Mouse (Mus musculus) heart, postnatal 0 days (tissue): ENCODE data around the gene Mcm3ap. TPM values are rescaled to one million over a fixed set of nuclear protein-coding genes. Genes with fewer than 3 reads are reported as not detected.

Source experiments
- ATAC-seq: fragments of 200-750 bp; cut with Nextera tagmentation; 2 replicates; pipeline ENCODE4 v1.8.0; 2017; ENCODE audit warnings: low read depth, moderate number of reproducible peaks, moderate library complexity; ENCODE audit not compliant: insufficient read depth
- DNase-seq: peaks from one replicate; pipeline ENCODE4 v3.0.0-alpha.2; 2016; ENCODE audit warnings: low spot score
- H3K27ac ChIP-seq: fragments of 300-500 bp; sonication (generic); 2 replicates; pipeline ENCODE4 v1.5.1; 2014; ENCODE audit warnings: low read depth, mild to moderate bottlenecking
- H3K27me3 ChIP-seq: fragments of 300-500 bp; sonication (generic); 2 replicates; pipeline ENCODE4 v1.6.1; 2014; ENCODE audit warnings: low read length, mixed read lengths; ENCODE audit not compliant: control insufficient read depth, insufficient read depth
- H3K36me3 ChIP-seq: fragments of 300-500 bp; sonication (generic); replicated peaks from 2 replicates; pipeline ENCODE4 v1.6.1; 2014; ENCODE audit warnings: low read length, mixed read lengths; ENCODE audit not compliant: control insufficient read depth, insufficient read depth
- H3K4me1 ChIP-seq: fragments of 300-500 bp; sonication (generic); 2 replicates; pipeline ENCODE4 v1.6.1; 2014; ENCODE audit warnings: antibody characterized with exemption; ENCODE audit not compliant: control insufficient read depth, insufficient read depth
- H3K4me2 ChIP-seq: fragments of 300-500 bp; sonication (generic); 2 replicates; pipeline ENCODE4 v1.6.1; 2014; ENCODE audit warnings: low read depth, mild to moderate bottlenecking, low read length, moderate library complexity
- H3K4me3 ChIP-seq: fragments of 300-500 bp; sonication (generic); 2 replicates; pipeline ENCODE4 v1.5.1; 2014; ENCODE audit warnings: low read depth, low read length
- H3K9ac ChIP-seq: fragments of 300-500 bp; sonication (generic); replicated peaks from 2 replicates; pipeline ENCODE4 v1.6.1; 2014; ENCODE audit warnings: low read depth, low read length, mixed read lengths
- H3K9me3 ChIP-seq: fragments of 300-500 bp; sonication (generic); replicated peaks from 2 replicates; pipeline ENCODE4 v1.6.1; 2016; ENCODE audit warnings: low read length; ENCODE audit not compliant: control insufficient read depth
- CTCF ChIP-seq: IDR thresholded peaks from 2 replicates; pipeline ENCODE4 v1.5.1; 2016; ENCODE audit warnings: antibody characterized with exemption, control low read depth, low read depth
- EP300 ChIP-seq: IDR thresholded peaks from 2 replicates; pipeline ENCODE4 v1.6.1; 2016; ENCODE audit warnings: antibody characterized with exemption, low read depth
- WGBS: fragments of 180-500 bp; shearing (Covaris S2); extraction: QIAGEN DNeasy Blood & Tissue Kit; methylation state at CpG from one replicate; pipeline ENCODE4 v1.1.7; 2014; 5-methylcytosine and 5-hydroxymethylcytosine counted together
- polyA plus RNA-seq: library from polyadenylated mRNA; unstranded; fragments of >200 nt; fragmentation: Nextera tagmentation; extraction: Ambion mirVana; gene quantifications from 2 replicates; pipeline ENCODE4 v1.2.1, GENCODE M21; 2015
- total RNA-seq: library from RNA; depleted of rRNA; stranded (reverse); fragments of >200 nt; gene quantifications from 2 replicates; pipeline ENCODE4 v1.2.3, GENCODE M21; 2014; ENCODE audit warnings: low replicate concordance

Gene Mcm3ap
- total and polyA plus RNA-seq, 2 experiments from 2014 or later = 28.6 to 58.6 TPM

GRCm38 (mm10) chr10:76442178-76443088, 26.3 kb upstream of the Mcm3ap start, which contains the start of gene Pcnt:
Gene Pcnt (minus strand): TSS chr10:76442786.
- Histone ChIP-seq H3K4me2 (peak within 1 kb of the TSS; percentile 89), H3K4me3 (peak within 1 kb of the TSS; percentile 87), H3K27me3 (no peaks in the 10 kb centered on the region), H3K36me3 (peaks cover 25% of the 10 kb centered on the region), H3K9ac (peak within 1 kb of the TSS; percentile 78), H3K27ac (peak within 1 kb of the TSS; percentile 97), H3K4me1 (peaks cover 26% of the 10 kb centered on the region), H3K9me3 (no peaks in the 10 kb centered on the region)
- DNase-seq (peak; percentile 99), ATAC-seq (peak; percentile 97)
- under 1% methylated on average over 78 of the region's 78 CpGs for WGBS
- TF ChIP-seq CTCF (peak; percentile 72), EP300 (no peak)

- peak overlapping the region; percentile 73; the same call in 1 of the 2 replicates for H3K27ac ChIP-seq
- H3K4me1 ChIP-seq = peaks cover 38% of the 10 kb centered on the region
- no peaks in the 10 kb centered on the region for H3K9me3 ChIP-seq
- ATAC-seq = no peak
- TF ChIP-seq EP300 (no peak), CTCF (no peak)
- no peak overlapping the region for H3K9ac ChIP-seq
- H3K36me3 ChIP-seq = no peaks in the 10 kb centered on the region
- no peak overlapping the region for H3K4me2 ChIP-seq
- DNase-seq = peak; percentile 36
- WGBS = 66% methylated on average over 4 of the region's 4 CpGs
- H3K4me3 ChIP-seq = no peak overlapping the region
- H3K27me3 ChIP-seq = no peaks in the 10 kb centered on the region
Observed at GRCm38 (mm10) chr10:76445996-76446681, 22.6 kb upstream of the Mcm3ap start.

DNA sequence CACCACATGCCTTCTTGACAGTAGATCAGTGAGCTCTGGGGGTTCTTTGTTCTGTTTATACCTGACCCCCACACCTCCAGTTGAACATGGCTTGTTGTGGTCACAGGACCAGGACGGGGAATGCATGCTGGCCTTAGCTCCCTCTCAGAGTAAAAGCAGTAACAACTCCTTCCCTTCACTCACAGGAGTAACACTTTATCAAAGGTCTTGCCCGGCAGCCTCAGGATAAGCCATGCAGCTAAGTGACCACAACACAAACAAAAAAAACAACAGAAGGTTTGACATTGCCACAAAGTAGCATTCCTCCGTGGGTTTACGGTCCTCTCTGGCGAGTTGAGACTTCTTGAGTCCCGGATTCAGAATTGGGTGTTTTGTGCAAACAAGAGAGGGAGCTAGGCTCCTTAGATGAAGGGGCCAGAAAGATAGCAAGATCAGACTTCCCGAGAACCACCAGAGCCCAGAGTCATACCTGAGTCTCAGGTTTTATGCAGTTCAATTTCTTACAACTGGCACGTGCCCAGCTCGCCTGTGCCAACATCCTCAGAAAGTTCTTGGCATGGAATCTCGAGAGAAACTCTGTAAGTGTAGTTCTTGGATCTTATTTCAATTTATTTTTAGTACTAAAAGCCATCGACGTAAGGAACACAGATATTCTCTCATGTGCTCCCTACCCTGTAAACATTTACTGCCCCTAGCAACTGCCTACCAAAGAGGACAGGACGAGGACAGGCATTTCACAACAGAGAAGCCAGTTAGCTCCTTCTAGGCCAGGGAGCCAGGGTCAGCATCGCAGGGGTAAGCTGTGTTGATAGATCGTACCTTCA, 21.1 kb upstream of the Mcm3ap start:
- 40% methylated on average over 15 of the region's 15 CpGs for WGBS
- TF ChIP-seq EP300 (no peak), CTCF (no peak)
- Histone ChIP-seq H3K9me3 (no peaks in the 10 kb centered on the region), H3K4me3 (no peak overlapping the region), H3K36me3 (no peaks in the 10 kb centered on the region), H3K4me1 (peaks cover 30% of the 10 kb centered on the region), H3K27ac (peak overlapping the region; percentile 73), H3K9ac (peak overlapping the region; percentile 23; the same call in 1 of the 2 replicates), H3K27me3 (no peaks in the 10 kb centered on the region), H3K4me2 (no peak overlapping the region)
- DNase-seq (peak; percentile 80), ATAC-seq (peak; percentile 72)

GRCm38 (mm10) chr10:76448851-76449250, 19.9 kb upstream of the Mcm3ap start, which contains the start of gene 2610028H24Rik:
Gene 2610028H24Rik (plus strand): TSS chr10:76449081.
- Histone ChIP-seq H3K4me2 (no peak within 1 kb of the TSS), H3K27ac (peak within 1 kb of the TSS; percentile 73), H3K4me3 (no peak within 1 kb of the TSS), H3K36me3 (no peaks in the 10 kb centered on the region), H3K9ac (peak within 1 kb of the TSS; percentile 23; the same call in 1 of the 2 replicates), H3K9me3 (no peaks in the 10 kb centered on the region), H3K27me3 (no peaks in the 10 kb centered on the region), H3K4me1 (peaks cover 20% of the 10 kb centered on the region)
- 72% methylated on average over 5 of the region's 5 CpGs for WGBS
- DNase-seq (no peak), ATAC-seq (no peak)
- TF ChIP-seq CTCF (no peak), EP300 (no peak)

DNA sequence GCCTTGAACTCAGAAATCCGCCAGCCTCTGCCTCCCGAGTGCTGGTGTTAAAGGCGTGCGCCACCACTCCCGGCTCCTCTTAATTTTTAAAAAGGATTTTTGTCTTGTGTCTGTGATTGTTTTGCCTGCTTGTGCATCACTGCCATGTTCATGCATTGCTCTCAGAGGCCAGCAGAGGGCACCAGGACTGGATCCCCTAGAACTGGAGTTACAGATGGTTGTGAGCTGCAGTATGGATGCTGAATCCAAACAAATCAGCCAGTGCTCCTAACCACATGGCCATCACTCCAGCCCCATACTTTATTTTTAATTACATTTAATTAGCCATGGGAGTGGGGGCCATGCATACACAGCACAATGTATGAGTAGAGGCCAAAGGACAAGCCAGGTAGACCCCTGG, 13.4 kb upstream of the Mcm3ap start:
- WGBS = 29% methylated on average over 5 of the region's 5 CpGs
- no peak overlapping the region for H3K4me2 ChIP-seq
- no peak overlapping the region for H3K4me3 ChIP-seq
- H3K36me3 ChIP-seq = no peaks in the 10 kb centered on the region
- no peaks in the 10 kb centered on the region for H3K4me1 ChIP-seq
- H3K9me3 ChIP-seq = peaks cover 3% of the 10 kb centered on the region
- ATAC-seq (no peak), DNase-seq (peak; percentile 21)
- H3K27me3 ChIP-seq = no peaks in the 10 kb centered on the region
- TF ChIP-seq CTCF (peak; percentile 83), EP300 (no peak)
- H3K27ac ChIP-seq = no peak overlapping the region
- H3K9ac ChIP-seq = no peak overlapping the region
